Mouse (Mus musculus) erythroblast, embryonic 14.5 days (primary cell): ENCODE data around the gene Tnfrsf12a. TPM values are rescaled to one million over a fixed set of nuclear protein-coding genes. Genes with fewer than 3 reads are reported as not detected.

Experiments used
- H3K27me3 ChIP-seq: 2 replicates; pipeline ENCODE4 v1.6.1; 2012; ENCODE audit warnings: inconsistent platforms; ENCODE audit not compliant: control insufficient read depth
- H3K36me3 ChIP-seq: 2 replicates; pipeline ENCODE4 v1.6.1; 2012; ENCODE audit warnings: mild to moderate bottlenecking, inconsistent platforms; ENCODE audit not compliant: control insufficient read depth
- H3K4me1 ChIP-seq: 2 replicates; pipeline ENCODE4 v1.6.1; 2012; ENCODE audit warnings: inconsistent platforms; ENCODE audit not compliant: control insufficient read depth
- H3K4me3 ChIP-seq: replicated peaks from 2 replicates; pipeline ENCODE3; 2012; ENCODE audit warnings: moderate library complexity, mild to moderate bottlenecking, inconsistent platforms
- H3K9me3 ChIP-seq: 2 replicates; pipeline ENCODE4 v1.6.1; 2012; ENCODE audit warnings: low read length, inconsistent platforms, mixed read lengths; ENCODE audit not compliant: control insufficient read depth
- GATA1 ChIP-seq: IDR thresholded peaks from 2 replicates; pipeline ENCODE4 v1.6.1; 2012; ENCODE audit warnings: low read length, inconsistent platforms, mixed read lengths
- TAL1 ChIP-seq: IDR thresholded peaks from 3 replicates; pipeline ENCODE4 v1.6.1; 2012; ENCODE audit warnings: low read length, inconsistent platforms, mixed read lengths
- polyA plus RNA-seq: library from polyadenylated mRNA; stranded (reverse); fragments of >175 nt; gene quantifications from 2 replicates; pipeline ENCODE4 v1.2.3, GENCODE M21; 2012

Tnfrsf12a gene
- polyA plus RNA-seq, 1 experiment: 0.05 TPM

DNA sequence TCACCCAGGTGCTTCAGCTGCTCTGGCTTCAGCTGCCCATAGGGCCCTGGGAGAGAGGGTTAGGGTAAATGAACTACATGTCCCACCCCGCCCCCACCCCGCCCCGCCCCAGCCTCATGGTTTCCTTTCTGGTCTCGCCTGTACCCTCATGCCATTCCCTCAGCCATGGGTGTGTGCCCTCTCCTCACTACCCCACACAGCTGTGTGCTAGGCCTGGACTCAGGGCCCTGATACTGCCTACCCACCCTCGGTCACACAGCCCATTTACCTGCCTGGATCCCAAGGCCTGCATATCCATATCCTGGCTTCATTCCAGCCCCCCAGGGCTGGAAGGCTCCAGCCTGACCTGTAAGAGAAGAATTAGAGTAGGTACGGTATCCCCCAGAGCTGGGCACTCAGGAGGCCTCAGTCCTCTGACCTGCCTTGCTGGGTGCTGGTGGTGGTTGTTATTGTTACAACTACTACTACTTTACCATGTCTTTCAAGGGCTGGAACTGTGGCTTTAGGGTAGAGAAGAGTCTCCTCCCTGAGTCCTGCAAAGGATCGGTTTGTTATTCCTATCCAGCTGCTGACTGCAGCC is 28.3 kb upstream of the Tnfrsf12a start:
- no peak overlapping the region for H3K4me3 ChIP-seq
- H3K4me1 ChIP-seq: no peaks in the 10 kb centered on the region
- TF ChIP-seq TAL1 (no peak), GATA1 (no peak)
- H3K27me3 ChIP-seq: peaks cover 34% of the 10 kb centered on the region
- no peaks in the 10 kb centered on the region for H3K9me3 ChIP-seq
- no peaks in the 10 kb centered on the region for H3K36me3 ChIP-seq

DNA sequence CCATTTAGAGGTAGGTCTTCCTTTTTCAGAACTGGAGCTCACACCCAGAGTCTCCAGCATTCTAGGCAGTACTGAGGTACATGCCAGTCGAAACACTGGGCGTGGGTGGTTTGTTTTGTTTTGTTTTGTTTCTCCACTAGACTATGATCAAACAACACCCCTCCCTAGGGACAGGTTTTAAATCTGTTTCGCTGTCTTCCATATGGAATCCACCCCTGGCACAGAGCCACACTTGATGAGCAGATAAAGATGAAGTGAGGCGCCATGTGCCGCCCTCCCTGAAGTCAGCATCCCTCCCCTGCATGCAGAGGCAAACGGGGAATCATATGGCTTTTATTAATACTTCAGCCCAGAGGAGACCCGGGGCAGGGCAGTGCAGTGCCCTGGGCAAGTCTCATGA is 27.5 kb upstream of the Tnfrsf12a start:
- Histone ChIP-seq H3K4me1 (peaks cover 5% of the 10 kb centered on the region), H3K4me3 (no peak overlapping the region), H3K36me3 (no peaks in the 10 kb centered on the region), H3K9me3 (peaks cover 3% of the 10 kb centered on the region; the same call in 1 of the 2 replicates), H3K27me3 (peaks cover 43% of the 10 kb centered on the region)
- TF ChIP-seq GATA1: no peak
- no peak for TF ChIP-seq TAL1

DNA sequence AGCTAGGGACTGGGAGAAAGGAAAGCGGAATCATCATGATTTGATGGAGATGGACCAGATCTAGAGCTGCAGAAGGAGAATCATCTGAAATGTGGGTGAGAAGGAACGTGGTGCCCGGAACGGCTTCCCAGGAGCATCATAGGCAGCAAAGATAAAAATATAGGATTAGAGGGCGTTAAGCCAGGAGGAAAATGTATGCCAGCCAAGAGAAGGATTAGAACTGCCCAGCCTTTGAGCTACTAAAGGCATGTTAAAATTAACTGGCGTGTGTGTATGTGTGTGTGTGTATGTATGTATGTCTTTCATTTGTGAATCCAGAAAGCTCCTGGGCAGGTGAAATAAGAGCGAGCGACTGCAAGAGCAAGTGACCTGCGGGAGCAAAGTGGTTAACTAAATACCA is 26.0 kb upstream of the Tnfrsf12a start:
- Histone ChIP-seq H3K4me1 (peaks cover 11% of the 10 kb centered on the region), H3K36me3 (no peaks in the 10 kb centered on the region), H3K9me3 (peaks cover 3% of the 10 kb centered on the region; the same call in 1 of the 2 replicates), H3K27me3 (peaks cover 57% of the 10 kb centered on the region), H3K4me3 (no peak overlapping the region)
- TF ChIP-seq TAL1 (no peak), GATA1 (no peak)

DNA sequence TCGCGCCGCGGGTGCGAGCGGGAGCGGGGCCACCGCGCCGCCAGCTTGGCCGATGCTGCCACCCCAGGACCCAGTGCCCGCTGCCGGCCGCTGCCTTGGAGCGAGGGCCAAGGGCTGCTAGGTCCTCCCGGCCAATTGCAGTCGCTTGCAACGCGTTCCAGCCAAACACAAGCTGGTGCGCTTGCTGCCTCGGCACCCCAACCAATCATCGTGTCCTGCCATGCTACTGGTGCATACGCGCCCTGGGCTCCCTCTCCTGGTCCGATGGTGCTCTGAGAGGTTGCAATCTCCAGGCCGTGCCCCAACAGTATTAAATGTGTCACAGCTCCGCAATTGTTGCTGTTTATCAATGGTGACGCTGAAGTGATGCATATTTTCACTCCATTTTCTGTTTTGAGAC is 22.8 kb upstream of the Tnfrsf12a start:
- H3K27me3 ChIP-seq: peaks cover 71% of the 10 kb centered on the region

DNA sequence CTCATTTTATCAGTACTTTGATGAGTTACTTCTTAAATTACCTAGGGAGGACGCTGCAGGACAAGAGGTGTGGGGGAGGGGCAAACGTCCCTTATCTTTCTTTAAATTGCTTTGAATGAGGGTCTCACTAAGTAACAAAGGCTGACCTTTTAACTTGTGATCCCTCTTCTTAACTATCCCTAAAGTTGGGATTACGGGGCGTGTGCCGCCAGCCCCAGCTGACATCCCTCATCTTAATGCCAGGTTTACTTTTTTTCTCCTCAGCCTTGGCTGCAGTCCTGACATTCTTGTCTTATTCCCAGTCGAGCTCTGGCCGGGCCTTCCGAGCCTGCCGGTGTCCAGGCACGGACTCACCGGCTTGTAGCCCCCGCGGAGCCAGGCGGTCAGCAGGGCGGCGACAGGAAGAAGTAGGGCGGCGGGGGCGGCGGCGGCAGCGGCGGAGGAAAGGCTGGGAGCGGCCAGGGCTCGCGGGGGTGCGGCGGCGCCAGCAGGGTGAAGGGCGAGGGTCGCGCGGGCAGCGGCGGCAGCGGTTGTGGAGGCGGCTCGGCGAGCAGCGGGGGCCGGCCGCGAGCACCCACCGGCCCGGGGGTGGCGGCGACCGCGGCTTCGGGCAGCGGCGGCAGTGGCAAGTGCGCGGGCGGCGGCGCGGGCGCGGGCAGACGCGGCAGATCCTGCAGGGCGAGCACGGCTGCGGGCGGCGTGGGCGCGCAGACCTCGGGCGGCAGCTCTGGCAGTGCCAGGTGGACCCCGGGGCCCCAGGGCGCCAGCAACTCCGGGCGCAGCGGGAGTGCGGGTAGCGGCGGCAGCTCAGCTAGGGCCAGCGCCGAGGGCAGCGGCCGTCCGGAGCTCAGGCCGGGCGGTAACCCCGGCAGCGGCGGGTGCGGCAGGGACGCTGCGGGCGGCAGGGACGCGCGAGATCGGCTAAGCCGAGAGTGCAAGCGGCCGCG is 22.1 kb upstream of the Tnfrsf12a start:
- Histone ChIP-seq H3K36me3 (no peaks in the 10 kb centered on the region), H3K4me1 (peaks cover 11% of the 10 kb centered on the region), H3K27me3 (peaks cover 75% of the 10 kb centered on the region), H3K9me3 (peaks cover 3% of the 10 kb centered on the region; the same call in 1 of the 2 replicates), H3K4me3 (peak overlapping the region; percentile 63)
- TF ChIP-seq GATA1 (no peak), TAL1 (no peak)

More for the DNA sequence above, 22.8 kb upstream of the Tnfrsf12a start:
- Histone ChIP-seq H3K4me3 (peak overlapping the region; percentile 63), H3K36me3 (no peaks in the 10 kb centered on the region), H3K9me3 (peaks cover 3% of the 10 kb centered on the region; the same call in 1 of the 2 replicates), H3K4me1 (peaks cover 11% of the 10 kb centered on the region)
- TF ChIP-seq TAL1: no peak
- TF ChIP-seq GATA1: no peak

DNA sequence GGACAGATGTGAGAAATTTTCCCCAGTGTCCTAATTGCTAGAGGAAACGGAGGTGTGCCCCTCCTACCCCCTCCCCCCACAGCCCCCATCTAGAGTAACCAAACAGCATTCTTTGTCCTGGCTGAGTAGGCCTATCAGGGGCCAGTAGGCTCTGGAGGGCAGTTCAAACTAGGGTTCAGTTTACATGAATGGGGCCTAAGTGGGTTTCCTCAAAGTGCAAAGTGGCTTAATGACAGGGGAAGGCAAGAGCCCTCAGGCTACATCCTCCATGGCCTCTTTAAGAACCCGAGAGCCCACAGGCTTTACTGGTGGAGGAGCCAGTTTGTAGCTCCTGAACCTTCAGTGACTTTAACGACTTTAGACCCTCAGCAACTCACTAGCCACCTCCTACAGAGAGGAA is 18.5 kb upstream of the Tnfrsf12a start:
- Histone ChIP-seq H3K4me1 (peaks cover 11% of the 10 kb centered on the region), H3K9me3 (peaks cover 3% of the 10 kb centered on the region; the same call in 1 of the 2 replicates), H3K4me3 (no peak overlapping the region), H3K36me3 (no peaks in the 10 kb centered on the region), H3K27me3 (peaks cover 58% of the 10 kb centered on the region)
- TF ChIP-seq TAL1 (no peak), GATA1 (no peak)

DNA sequence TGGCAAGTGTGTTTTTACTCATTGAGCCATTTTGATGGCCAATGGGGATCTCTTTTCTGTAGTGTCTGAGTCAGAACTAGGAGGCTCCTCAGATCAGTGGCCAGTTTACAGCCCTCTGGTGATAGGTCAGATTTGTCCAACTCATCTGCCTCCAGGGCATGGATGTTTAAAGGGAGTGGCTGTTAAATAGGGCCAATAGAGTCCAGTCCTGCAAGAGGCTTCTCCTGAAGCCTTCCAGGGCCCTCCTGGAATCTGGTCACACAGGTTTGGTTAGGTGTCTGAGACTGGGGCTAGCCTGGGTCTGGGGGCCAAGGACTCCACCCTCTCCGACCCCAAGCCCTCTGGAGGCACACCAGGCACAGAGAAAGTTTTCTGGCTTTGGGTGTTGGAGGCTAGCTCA is 17.2 kb upstream of the Tnfrsf12a start:
- Histone ChIP-seq H3K36me3 (no peaks in the 10 kb centered on the region), H3K4me3 (no peak overlapping the region), H3K27me3 (peaks cover 45% of the 10 kb centered on the region), H3K4me1 (peaks cover 5% of the 10 kb centered on the region), H3K9me3 (no peaks in the 10 kb centered on the region; the same call in 1 of the 2 replicates)
- TF ChIP-seq GATA1 (no peak), TAL1 (no peak)

DNA sequence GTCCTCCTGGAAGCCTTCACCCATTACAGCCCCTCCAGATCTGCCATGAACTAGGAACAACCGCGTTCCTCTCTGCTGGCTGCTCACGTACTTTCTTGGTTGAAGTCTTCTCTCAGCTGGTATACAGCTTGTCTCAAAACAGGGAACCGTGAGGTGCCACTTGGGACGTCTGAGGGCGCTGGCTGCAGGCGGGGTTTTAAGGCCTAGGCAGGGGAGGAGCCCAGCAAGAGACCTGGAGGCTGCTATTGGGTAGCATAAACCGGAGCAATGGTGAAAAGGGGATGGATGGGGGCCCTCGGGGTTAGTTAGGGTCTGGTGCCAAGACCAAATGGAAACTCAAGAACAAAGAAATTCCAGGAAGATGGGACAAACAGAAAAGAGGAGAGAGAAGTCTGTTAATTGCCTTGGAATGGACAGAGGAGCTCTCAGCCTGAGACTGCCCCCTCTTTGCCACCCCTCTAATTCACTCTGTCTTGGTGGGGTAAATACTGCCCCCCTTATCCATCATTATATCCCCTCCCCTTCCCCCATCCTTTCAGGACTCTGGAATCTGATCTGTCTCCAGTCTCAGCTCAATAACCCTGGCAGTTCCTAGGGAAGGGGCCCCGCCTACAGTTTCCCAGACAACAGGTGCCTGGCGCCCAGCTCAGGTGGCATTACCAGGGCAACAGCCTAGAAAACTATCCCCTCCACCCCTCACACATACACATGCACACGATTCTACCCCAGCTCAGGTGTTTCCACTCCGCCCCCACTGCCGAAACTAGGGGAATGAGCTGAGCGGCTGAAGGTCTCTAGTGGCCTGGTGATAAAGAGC is 6.8 kb upstream of the Tnfrsf12a start, which contains the start of gene Cldn9:
TSS of gene Cldn9 (minus strand) at position 171 of the 817 bp plus-strand sequence.
- peaks cover 61% of the 10 kb centered on the region for H3K27me3 ChIP-seq
- H3K36me3 ChIP-seq: no peaks in the 10 kb centered on the region
- TF ChIP-seq TAL1 (no peak), GATA1 (no peak)
- no peaks in the 10 kb centered on the region for H3K4me1 ChIP-seq
- no peaks in the 10 kb centered on the region for H3K9me3 ChIP-seq
- H3K4me3 ChIP-seq: no peak within 1 kb of the TSS

DNA sequence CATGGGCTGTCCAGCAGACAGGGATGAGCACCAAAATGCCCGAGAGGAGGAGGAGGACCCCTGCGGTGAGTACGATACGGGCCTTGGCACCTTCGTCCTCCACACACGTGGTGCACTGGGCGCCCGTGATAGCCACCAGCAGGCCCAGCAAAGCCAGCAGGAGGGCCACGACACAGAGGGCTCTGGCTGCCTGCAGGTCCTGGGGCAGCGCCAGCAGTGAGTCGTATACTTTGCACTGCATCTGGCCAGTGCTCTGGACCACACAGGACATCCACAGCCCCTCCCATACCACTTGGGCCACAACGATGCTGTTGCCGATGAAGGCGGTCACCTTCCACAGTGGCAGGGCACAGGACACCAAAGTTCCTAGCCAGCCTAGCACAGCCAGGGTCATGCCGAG is 6.0 kb upstream of the Tnfrsf12a start:
- TF ChIP-seq GATA1: no peak
- no peak for TF ChIP-seq TAL1
- Histone ChIP-seq H3K36me3 (no peaks in the 10 kb centered on the region), H3K4me1 (no peaks in the 10 kb centered on the region), H3K4me3 (no peak overlapping the region), H3K9me3 (no peaks in the 10 kb centered on the region), H3K27me3 (peaks cover 69% of the 10 kb centered on the region)
